Mouse (Mus musculus): Measurements from ENCODE around the gene Mrap.

The Mrap gene

GRCm38 (mm10) chr16:90738092-90738956 is at the start of gene Mrap:
Gene Mrap, plus strand, starts transcription at chr16:90738207.
- DNase-seq, result no peak

GRCm38 (mm10) chr16:90692704-90693385 is 45.2 kb upstream of the Mrap start:
- DNase-seq, result no peak

GRCm38 (mm10) chr16:90693625-90694024 is 44.4 kb upstream of the Mrap start:
- DNase-seq, result no peak

- peak; percentile 50 for DNase-seq
These were observed 43.3 kb upstream of the Mrap start for GRCm38 (mm10) chr16:90694719-90695118.

GRCm38 (mm10) chr16:90695121-90695520 is 42.9 kb upstream of the Mrap start:
- DNase-seq, result no peak

GRCm38 (mm10) chr16:90696306-90696705 is 41.7 kb upstream of the Mrap start:
- DNase-seq, result no peak

GRCm38 (mm10) chr16:90699390-90699789 is 38.6 kb upstream of the Mrap start:
- DNase-seq, result no peak

GRCm38 (mm10) chr16:90701541-90701940 is 36.5 kb upstream of the Mrap start:
- no peak for DNase-seq

- no peak for DNase-seq
These were observed 34.4 kb upstream of the Mrap start for GRCm38 (mm10) chr16:90703646-90704045.

- no peak for DNase-seq
These were observed 33.7 kb upstream of the Mrap start for GRCm38 (mm10) chr16:90704161-90704825.

- DNase-seq, result no peak
These were observed 31.7 kb upstream of the Mrap start for GRCm38 (mm10) chr16:90706279-90706678.

- DNase-seq, result no peak
These were observed 28.2 kb upstream of the Mrap start for GRCm38 (mm10) chr16:90709711-90710289.

- no peak for DNase-seq
These were observed 27.7 kb upstream of the Mrap start for GRCm38 (mm10) chr16:90710313-90710712.

- DNase-seq, result no peak
These were observed 14.0 kb upstream of the Mrap start for GRCm38 (mm10) chr16:90724051-90724450.

GRCm38 (mm10) chr16:90726600-90727227 is 11.3 kb upstream of the Mrap start:
- no peak for DNase-seq

GRCm38 (mm10) chr16:90727233-90728115 is 10.5 kb upstream of the Mrap start, which contains the start of gene Mis18a:
Gene Mis18a, minus strand, starts transcription at chr16:90727404.
- peak; percentile 94 for DNase-seq

- no peak for DNase-seq
These were observed 2.4 kb upstream of the Mrap start for GRCm38 (mm10) chr16:90735611-90736010.

- DNase-seq, result no peak
These were observed 1.2 kb upstream of the Mrap start for GRCm38 (mm10) chr16:90736672-90737270.

GRCm38 (mm10) chr16:90747143-90747542 is 9.1 kb downstream of the Mrap start:
- no peak for DNase-seq

- DNase-seq, result no peak
These were observed 10.2 kb downstream of the Mrap start for GRCm38 (mm10) chr16:90748169-90748568.

GRCm38 (mm10) chr16:90753386-90753941 is 15.5 kb downstream of the Mrap start:
- no peak for DNase-seq
